Mouse (Mus musculus) lung, embryonic 16.5 days (tissue): ENCODE data around the gene Angpt4. TPM values are rescaled to one million over a fixed set of nuclear protein-coding genes. Genes with fewer than 3 reads are reported as not detected.

Experiments
- ATAC-seq: fragments of 200-750 bp; cut with Nextera tagmentation; 2 replicates; pipeline ENCODE4 v1.8.0; 2017; ENCODE audit warnings: low read depth, mild to moderate bottlenecking, moderate library complexity
- H3K27ac ChIP-seq: fragments of 300-500 bp; sonication (generic); 2 replicates; pipeline ENCODE4 v1.5.1; 2014; ENCODE audit warnings: mild to moderate bottlenecking, control low read depth, low read length
- H3K27me3 ChIP-seq: fragments of 300-500 bp; sonication (generic); 2 replicates; pipeline ENCODE4 v1.6.1; 2014; ENCODE audit warnings: low read depth, low read length, mixed read lengths; ENCODE audit not compliant: control insufficient read depth, insufficient read depth
- H3K36me3 ChIP-seq: fragments of 300-500 bp; sonication (generic); 2 replicates; pipeline ENCODE4 v1.6.1; 2014; ENCODE audit warnings: low read length; ENCODE audit not compliant: control insufficient read depth, insufficient read depth
- H3K4me1 ChIP-seq: fragments of 300-500 bp; sonication (generic); replicated peaks from 2 replicates; pipeline ENCODE4 v1.6.1; 2014; ENCODE audit warnings: low read length, mixed read lengths; ENCODE audit not compliant: control insufficient read depth, insufficient read depth
- H3K4me2 ChIP-seq: fragments of 300-500 bp; sonication (generic); 2 replicates; pipeline ENCODE4 v1.6.1; 2014; ENCODE audit warnings: low read depth, low read length, control low read depth
- H3K4me3 ChIP-seq: fragments of 300-500 bp; sonication (generic); 2 replicates; pipeline ENCODE4 v1.5.1; 2014; ENCODE audit warnings: mild to moderate bottlenecking, low read length, control low read depth
- H3K9ac ChIP-seq: fragments of 300-500 bp; sonication (generic); 2 replicates; pipeline ENCODE4 v1.6.1; 2014; ENCODE audit warnings: low read length, control low read depth
- H3K9me3 ChIP-seq: fragments of 300-500 bp; sonication (generic); 2 replicates; pipeline ENCODE4 v1.6.1; 2016; ENCODE audit warnings: low read length; ENCODE audit not compliant: control insufficient read depth
- WGBS: fragments of 180-500 bp; shearing (Covaris S2); extraction: QIAGEN DNeasy Blood & Tissue Kit; methylation state at CpG from one replicate; pipeline ENCODE4 v1.1.7; 2014; 5-methylcytosine and 5-hydroxymethylcytosine counted together
- polyA plus RNA-seq: library from polyadenylated mRNA; unstranded; fragments of >200 nt; fragmentation: Nextera tagmentation; extraction: Ambion mirVana; gene quantifications from 2 replicates; pipeline ENCODE4 v1.2.1, GENCODE M21; 2015

Angpt4 gene
- polyA plus RNA-seq, 1 experiment from 2014 or later: 0.57 TPM

- no peaks in the 10 kb centered on the region for H3K4me1 ChIP-seq
- no peaks in the 10 kb centered on the region for H3K9me3 ChIP-seq
- H3K4me2 ChIP-seq: no peak overlapping the region
- H3K27me3 ChIP-seq: no peaks in the 10 kb centered on the region
- no peak overlapping the region for H3K27ac ChIP-seq
- H3K9ac ChIP-seq: no peak overlapping the region
- ATAC-seq: no peak
- 61% methylated on average over 6 of the region's 6 CpGs for WGBS
- no peak overlapping the region for H3K4me3 ChIP-seq
- no peaks in the 10 kb centered on the region for H3K36me3 ChIP-seq
These were observed 20.0 kb upstream of the Angpt4 start for GRCm38 (mm10) chr2:151891031-151891430.

- 35% methylated on average over 15 of the region's 15 CpGs for WGBS
- Histone ChIP-seq H3K27me3 (no peaks in the 10 kb centered on the region), H3K4me2 (no peak overlapping the region), H3K36me3 (no peaks in the 10 kb centered on the region), H3K9me3 (no peaks in the 10 kb centered on the region), H3K4me3 (no peak overlapping the region), H3K27ac (no peak overlapping the region), H3K9ac (no peak overlapping the region), H3K4me1 (no peaks in the 10 kb centered on the region)
- no peak for ATAC-seq
These were observed 17.8 kb upstream of the Angpt4 start for GRCm38 (mm10) chr2:151893122-151893774.

GRCm38 (mm10) chr2:151894209-151894980 lies 16.6 kb upstream of the Angpt4 start:
- Histone ChIP-seq H3K27ac (no peak overlapping the region), H3K4me1 (no peaks in the 10 kb centered on the region), H3K9me3 (no peaks in the 10 kb centered on the region), H3K9ac (no peak overlapping the region), H3K27me3 (no peaks in the 10 kb centered on the region), H3K4me3 (no peak overlapping the region), H3K4me2 (no peak overlapping the region), H3K36me3 (no peaks in the 10 kb centered on the region)
- 62% methylated on average over 8 of the region's 8 CpGs for WGBS
- ATAC-seq: no peak

- Histone ChIP-seq H3K4me1 (no peaks in the 10 kb centered on the region), H3K4me3 (no peak overlapping the region), H3K4me2 (no peak overlapping the region), H3K9ac (no peak overlapping the region), H3K9me3 (no peaks in the 10 kb centered on the region), H3K27ac (no peak overlapping the region), H3K27me3 (no peaks in the 10 kb centered on the region), H3K36me3 (no peaks in the 10 kb centered on the region)
- 69% methylated on average over 5 of the region's 5 CpGs for WGBS
- no peak for ATAC-seq
These were observed 15.1 kb upstream of the Angpt4 start for GRCm38 (mm10) chr2:151895911-151896310.

GRCm38 (mm10) chr2:151898106-151898505 lies 12.9 kb upstream of the Angpt4 start:
- Histone ChIP-seq H3K4me2 (no peak overlapping the region), H3K27me3 (no peaks in the 10 kb centered on the region), H3K4me3 (no peak overlapping the region), H3K4me1 (no peaks in the 10 kb centered on the region), H3K36me3 (no peaks in the 10 kb centered on the region), H3K9me3 (no peaks in the 10 kb centered on the region), H3K27ac (no peak overlapping the region), H3K9ac (no peak overlapping the region)
- ATAC-seq: no peak
- WGBS: 74% methylated on average over 1 of the region's 1 CpGs

GRCm38 (mm10) chr2:151900845-151901244 lies 10.2 kb upstream of the Angpt4 start:
- Histone ChIP-seq H3K4me1 (no peaks in the 10 kb centered on the region), H3K9ac (no peak overlapping the region), H3K36me3 (no peaks in the 10 kb centered on the region), H3K27ac (no peak overlapping the region), H3K4me3 (no peak overlapping the region), H3K27me3 (no peaks in the 10 kb centered on the region), H3K9me3 (no peaks in the 10 kb centered on the region), H3K4me2 (no peak overlapping the region)
- no peak for ATAC-seq
- 43% methylated on average over 4 of the region's 4 CpGs for WGBS

- H3K36me3 ChIP-seq: no peaks in the 10 kb centered on the region
These were observed 7.7 kb upstream of the Angpt4 start for GRCm38 (mm10) chr2:151903267-151903666.

GRCm38 (mm10) chr2:151903933-151904332 lies 7.1 kb upstream of the Angpt4 start:
- Histone ChIP-seq H3K27ac (no peak overlapping the region), H3K27me3 (no peaks in the 10 kb centered on the region), H3K4me3 (no peak overlapping the region), H3K4me1 (no peaks in the 10 kb centered on the region), H3K9ac (no peak overlapping the region), H3K9me3 (no peaks in the 10 kb centered on the region), H3K36me3 (no peaks in the 10 kb centered on the region), H3K4me2 (no peak overlapping the region)
- 51% methylated on average over 4 of the region's 4 CpGs for whole genome bisulfite sequencing
- no peak for ATAC-seq

More at GRCm38 (mm10) chr2:151903267-151903666, 7.7 kb upstream of the Angpt4 start:
- Histone ChIP-seq H3K27me3 (no peaks in the 10 kb centered on the region), H3K4me2 (no peak overlapping the region), H3K9ac (no peak overlapping the region), H3K4me1 (no peaks in the 10 kb centered on the region), H3K27ac (no peak overlapping the region), H3K4me3 (no peak overlapping the region), H3K9me3 (no peaks in the 10 kb centered on the region)
- 81% methylated on average over 6 of the region's 6 CpGs for WGBS
- no peak for ATAC-seq

GRCm38 (mm10) chr2:151904636-151905035 lies 6.4 kb upstream of the Angpt4 start:
- WGBS: 37% methylated on average over 3 of the region's 3 CpGs
- Histone ChIP-seq H3K36me3 (no peaks in the 10 kb centered on the region), H3K9me3 (no peaks in the 10 kb centered on the region), H3K4me2 (no peak overlapping the region), H3K27me3 (no peaks in the 10 kb centered on the region), H3K27ac (no peak overlapping the region), H3K4me1 (no peaks in the 10 kb centered on the region), H3K4me3 (no peak overlapping the region), H3K9ac (no peak overlapping the region)
- no peak for ATAC-seq
